Mouse (Mus musculus): ENCODE results near the gene Nos3.
"Not testable (repeated sequence)": the region's sequence is repeated elsewhere in the genome, so short reads cannot be mapped to it uniquely, and the experiment has no call there.

Nos3 gene

DNA sequence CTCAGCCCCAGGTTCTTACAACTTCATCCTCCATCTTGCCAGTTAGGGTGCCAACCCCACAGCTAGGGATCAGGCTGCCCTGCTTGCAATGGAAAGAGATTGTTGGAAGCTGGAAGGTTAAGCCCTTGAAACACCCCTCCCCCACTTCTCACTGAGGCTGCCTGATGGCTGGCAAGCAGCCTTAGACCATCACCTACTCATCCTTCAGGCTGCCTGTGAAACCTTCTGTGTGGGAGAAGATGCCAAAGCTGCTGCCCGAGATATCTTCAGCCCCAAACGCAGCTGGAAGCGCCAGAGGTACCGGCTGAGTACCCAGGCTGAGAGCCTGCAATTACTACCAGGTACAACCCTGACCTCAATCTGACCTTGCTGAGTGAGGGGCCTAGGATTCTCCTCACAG lies 14.9 kb downstream of the Nos3 start:
- DNase-seq, result no peak

DNA sequence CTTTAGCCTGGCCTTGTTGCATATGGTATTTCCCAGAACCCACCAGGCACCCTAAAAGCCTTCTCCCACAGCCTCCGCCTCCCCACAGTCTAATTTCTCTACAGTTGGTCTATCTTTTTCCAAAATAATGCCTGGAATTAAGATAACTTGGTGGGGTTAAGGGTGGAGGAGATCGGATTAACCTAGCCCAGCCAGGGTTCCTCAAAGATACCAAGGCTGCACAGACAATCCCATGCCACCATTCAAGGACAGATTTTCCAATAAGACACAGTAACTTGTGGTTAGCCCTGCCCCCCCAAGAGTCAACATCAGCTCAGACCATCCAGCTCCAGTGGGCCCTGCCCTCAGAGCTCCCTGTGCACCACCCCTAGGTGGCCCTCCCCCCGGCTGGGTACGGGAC lies 15.9 kb downstream of the Nos3 start:
- no peak for DNase-seq

DNA sequence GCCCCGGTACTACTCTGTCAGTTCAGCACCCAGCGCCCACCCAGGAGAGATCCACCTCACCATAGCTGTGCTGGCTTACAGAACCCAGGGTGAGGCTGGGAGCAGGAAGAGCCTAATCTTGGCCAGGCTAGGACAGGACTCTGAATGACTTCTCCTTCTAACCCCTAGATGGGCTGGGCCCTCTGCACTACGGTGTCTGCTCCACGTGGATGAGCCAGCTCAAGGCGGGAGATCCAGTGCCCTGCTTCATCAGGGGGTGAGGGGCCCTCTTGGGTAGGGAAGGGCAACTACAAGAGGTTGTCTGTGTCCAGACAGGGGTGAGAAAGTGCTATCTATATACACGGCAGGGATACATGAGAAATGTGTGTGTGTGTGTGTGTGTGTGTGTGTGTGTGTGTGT lies 16.9 kb downstream of the Nos3 start:
- DNase-seq, result no peak

DNA sequence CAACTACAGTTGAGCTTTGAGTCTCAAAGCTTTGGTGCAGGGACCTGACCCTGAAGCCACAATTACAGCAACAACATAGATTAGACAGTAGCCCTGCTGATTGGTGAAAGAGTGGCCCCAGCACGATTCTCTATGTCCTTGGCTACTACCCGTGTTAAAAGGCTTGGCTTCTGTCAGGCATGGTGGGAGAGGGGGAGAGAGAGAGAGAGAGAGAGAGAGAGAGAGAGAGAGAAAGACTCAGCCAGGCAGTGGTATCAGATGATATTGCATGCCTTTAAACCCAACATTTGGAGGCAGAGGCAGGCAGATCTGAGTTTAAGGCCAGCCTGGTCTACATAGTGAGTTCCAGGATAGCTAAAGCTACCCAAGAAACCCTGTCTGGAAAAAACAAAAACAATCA lies 17.4 kb downstream of the Nos3 start:
- DNase-seq, result no peak

DNA sequence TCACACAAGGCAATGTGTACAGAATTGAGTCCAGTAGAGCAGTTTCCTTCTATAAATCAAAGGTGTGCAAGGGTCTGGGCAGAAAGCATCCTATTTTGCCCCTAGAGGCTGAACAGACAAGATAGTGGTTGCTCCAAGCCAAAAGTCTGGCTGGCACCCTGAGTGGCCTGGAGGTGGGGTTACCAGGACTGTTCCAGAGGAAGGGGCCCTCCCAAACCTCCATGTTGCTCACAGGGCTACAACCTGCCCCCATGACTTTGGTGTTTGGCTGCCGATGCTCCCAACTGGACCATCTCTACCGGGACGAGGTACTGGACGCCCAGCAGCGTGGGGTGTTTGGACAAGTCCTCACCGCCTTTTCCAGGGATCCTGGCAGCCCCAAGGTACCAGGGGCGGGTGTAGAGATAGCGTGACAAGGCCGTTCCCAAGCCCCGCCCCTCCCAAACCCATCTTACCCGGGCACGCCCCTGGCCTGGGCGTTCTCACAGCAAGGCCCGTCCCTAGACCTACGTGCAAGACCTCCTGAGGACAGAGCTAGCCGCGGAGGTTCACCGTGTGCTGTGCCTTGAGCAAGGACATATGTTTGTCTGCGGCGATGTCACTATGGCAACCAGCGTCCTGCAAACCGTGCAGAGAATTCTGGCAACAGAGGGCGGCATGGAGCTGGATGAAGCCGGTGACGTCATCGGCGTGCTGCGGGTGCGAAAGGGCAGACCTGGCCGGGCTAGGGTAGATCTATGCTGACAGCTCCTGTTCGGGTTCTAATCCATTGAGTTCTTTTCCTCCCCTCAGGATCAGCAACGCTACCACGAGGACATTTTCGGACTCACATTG lies 18.6 kb downstream of the Nos3 start:
- DNase-seq, result peak; percentile 91

DNA sequence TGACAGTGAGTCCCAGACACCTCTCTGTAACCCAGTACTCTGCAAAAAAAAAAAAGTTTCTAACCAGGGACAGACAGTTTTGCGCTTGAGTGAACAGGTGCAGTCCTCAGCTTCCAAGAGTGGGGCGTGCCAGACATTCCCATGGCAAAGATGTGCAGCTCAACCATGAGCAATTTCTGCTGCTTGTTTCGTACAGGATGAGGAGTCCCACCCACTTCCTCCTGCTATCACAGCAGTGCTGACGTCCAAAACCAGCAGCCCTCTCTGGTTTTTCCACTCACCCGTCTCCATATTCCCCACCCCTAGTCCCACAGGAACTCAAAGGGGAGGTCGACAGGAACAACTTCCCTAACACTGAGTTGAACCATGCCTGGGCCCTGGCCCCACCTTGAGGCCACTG lies 19.8 kb downstream of the Nos3 start:
- no peak for DNase-seq

DNA sequence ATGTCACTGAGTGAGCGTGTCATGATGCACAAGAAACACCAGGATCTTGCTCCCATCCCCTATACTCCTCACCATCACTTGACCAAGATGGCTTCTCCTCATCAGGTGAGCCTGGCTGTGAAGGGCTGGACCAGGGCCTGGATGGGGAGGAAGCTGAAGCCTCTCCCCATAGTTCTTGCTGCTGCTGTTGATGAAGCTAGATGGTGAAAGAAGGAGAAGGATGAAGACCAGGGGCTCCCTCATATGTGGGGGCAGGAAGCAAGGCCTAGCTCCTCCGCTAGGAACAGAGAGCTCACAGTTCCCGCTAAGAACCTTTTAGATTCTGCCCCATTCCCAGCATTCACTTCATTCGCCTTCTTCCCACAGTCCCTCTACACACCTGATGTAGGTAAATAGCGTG lies 20.8 kb downstream of the Nos3 start:
- no peak for DNase-seq

DNA sequence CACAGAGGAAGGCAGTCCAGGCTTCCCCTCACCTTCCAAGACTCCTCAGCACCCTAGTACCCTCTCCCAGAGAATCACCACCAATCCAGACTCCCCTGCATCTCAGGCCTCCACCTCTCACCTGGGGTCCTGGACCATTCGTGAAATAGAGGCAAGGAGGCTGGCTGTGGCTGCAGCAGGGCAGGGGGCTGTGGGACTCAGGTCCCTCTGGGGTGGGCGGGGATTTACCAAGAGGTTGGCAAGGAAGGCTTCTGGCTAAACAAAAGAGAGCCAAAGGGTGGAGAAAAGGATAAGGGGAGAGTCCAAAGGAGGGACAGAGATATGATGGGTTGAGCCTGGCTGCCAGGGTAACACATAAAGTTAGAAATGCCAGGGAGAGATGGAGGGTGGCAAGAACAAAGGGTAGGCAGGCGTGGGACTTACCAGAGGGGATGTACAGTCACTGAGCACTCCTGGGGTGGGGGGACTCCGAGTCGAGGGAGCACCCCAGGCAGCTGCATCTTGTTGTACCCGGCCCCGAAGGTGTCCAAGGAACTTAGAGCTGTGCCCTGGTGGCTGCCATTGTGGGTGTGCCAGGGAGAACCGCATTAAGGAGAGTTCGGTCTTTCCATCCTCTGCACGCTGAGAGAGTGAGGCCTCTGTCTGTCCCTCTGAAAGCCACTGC lies 21.4 kb downstream of the Nos3 start:
- no peak for DNase-seq

DNA sequence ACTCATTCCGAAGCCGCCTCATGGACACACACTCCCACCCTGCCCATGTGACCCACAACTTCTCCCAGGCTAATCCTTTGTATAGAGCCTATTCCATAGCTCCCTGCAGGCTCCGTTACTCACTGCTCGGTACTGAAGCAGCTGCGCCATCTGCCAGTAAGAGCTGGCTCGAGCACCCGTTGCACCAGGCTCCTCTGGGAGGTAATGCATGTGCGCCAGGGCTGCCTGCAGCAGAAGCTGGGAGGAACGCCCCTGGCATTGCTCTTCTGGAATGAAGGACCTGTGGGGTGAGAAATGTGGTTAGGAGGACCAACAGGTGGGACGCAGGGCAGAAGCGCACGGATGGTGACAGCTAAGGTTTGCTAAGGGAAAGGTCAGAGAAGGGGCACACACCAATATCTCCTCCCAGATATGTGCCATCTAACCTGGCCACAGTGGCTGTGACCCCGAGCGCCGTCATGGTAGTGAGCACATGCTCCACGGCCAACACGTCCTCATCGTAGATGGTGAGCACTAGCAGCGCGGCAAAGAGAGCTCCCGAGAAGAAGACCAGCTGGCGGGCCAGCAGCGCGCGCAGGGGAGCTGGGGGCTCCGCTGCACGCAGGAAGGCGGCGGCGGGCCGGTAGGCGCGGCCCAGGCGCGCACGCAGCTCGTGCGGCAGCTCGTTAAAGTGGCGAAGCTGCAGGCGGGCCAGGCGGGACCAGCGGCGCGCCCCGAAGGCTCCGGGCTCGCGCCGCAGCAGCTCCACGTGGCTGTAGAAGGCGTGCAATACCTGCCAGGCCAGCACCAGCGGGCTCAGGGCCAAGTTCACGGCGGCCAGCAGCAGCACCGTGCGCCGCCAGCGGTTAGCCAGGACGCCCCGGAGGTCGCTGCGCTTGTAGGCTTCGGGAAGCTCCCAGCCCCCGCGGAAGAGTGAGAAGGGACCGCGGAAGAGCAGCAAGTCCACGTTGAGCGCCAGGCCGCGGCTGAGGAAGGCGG lies 22.9 kb downstream of the Nos3 start:
- peak; percentile 70 for DNase-seq

DNA sequence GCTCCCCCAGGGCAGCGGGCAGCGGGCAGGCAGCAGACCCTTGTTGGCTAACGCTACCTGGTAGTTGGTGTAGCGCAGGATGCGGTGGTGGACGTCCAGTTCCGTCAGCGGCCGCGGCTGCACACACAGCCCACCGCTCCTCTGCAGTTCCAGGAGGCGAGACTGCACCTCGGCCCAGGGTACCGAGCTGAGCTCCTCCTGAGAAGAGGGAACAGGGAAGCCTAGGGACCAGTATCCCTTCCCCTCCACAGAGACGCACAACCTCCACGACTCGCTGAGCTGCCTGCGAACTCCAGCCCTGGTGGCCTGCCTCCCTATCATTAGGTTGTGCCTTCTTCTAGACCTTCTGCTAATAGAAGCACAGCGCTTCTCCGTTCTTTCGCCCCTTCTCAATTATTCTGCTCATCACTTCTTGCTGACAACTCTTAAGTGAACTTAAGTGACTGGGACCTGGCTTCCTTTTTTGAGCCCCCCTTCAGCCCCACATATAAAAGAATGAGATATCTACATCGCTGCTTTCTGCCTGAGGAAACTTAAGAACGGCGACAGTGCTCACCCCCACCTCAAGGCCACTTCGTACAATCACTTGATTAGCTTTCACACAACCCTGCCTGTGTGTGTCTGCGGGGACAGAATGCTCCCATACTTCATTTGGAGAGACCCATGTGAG lies 23.8 kb downstream of the Nos3 start:
- no peak for DNase-seq

DNA sequence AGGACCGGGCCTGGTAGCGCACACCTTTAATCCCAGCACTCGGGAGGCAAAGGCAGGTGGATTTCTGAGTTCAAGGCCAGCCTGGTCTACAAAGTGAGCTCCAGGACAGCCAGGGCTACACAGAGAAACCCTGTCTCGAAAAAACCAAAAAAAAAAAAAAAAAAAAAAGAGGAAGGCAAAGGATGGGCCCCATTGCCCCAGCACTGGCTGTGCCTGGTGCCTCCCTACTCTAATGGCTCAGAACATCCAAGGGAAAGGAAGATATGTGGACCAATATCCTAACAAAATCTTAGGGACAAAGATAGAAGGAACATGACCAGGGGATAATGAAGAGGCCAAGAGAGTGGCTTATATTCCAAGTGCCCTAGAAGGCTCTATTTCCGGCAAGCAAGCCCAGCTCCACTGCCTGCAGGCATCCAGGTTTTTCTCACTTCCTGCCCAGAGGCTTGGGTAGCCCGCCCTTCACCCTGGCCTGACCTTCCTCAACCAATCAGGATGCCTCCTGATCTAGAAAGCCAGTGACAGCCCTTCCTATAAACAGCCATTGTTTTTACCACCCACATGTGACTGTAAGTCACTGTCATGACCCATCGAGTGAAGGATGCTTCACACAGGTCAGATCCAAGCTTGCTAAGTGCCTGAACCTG lies 24.5 kb downstream of the Nos3 start:
- no peak for DNase-seq

DNA sequence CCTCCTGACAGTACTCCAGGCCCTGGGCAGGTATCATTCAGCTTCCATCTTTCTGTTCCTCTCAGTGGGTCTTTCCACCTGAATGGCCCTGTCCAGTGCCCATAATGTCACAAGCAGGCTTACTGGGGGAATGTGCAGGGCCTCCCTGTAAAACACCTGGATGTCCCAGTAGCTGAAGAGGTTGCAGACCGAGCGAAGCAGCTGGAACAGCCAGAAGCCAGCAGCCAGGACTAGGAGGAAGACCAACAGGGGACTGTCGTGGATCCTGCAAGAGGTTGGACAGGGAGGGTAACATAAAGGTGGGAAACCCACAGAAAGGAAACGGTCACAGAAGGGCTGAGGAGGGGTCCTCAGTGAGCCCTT lies 25.0 kb downstream of the Nos3 start:
- DNase-seq, result no peak

DNA sequence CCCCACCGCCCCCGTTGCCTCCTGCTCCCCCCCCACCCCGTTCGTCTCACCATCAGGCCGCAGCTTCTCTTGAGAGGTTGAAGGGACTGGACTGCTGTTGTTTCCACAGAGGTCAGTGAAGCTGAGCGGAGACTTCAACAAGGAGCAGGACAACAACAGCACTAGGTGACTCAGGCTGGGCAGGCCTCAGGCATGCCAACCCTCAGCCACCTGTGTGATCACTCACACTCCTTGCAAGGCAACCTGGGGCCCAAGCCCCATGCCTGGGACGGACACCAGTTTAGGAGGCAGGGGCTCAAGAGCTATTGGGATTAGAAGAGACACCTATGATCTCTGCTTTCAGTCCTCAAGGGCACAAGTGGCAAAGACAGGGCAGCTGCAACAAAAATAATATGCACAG lies 27.3 kb downstream of the Nos3 start, which contains the start of gene Atg9b:
Gene Atg9b (minus strand): TSS at position 280 of the 400 bp plus-strand sequence.
- DNase-seq, result no peak

DNA sequence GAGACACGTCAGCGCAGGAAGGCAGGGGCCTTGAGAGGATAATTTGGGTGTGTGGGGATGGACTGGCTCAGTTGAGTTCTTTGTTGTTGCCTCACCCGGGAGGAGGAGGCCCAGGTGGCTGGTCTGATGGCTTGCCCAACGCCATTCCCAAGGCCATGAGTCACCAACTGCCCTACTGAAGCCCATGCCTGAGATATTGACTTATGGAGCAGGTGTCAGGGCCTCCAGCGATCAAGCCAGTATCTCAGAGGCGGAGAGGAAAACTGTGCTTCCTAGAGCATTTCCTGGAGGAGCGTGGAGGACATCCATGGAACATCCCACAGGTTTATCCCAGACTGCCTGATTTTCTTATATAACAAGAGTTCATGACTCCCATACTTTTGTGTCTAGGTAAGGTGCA lies 28.1 kb downstream of the Nos3 start:
- DNase-seq, result no peak

DNA sequence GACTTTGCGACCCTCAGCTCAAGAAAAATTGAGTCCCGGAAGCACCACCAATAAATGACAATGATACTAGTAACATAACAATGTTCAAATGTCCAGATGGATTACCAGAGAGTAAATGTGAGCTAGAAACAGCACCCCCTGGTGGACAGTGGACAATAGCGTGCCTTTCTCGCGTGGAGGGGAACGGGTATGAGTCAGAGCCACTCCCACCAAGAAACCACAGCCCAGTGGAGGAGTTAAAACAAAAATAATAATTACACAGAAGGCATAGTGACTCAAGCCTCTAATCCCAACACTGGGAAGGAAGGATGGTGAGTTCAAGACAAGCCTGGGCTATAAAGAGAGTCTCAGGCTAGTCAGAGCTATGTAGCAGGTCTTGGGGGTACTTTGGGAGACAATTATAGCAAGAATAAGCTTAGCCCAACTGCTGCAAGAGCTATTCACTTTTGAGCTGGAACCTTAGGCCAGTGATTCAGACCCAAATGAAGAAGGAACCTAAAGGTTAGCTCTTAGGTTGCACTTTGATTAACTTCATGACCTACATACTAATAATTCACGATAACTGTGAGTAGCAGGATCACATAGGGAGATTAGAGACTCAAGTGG lies 28.9 kb downstream of the Nos3 start, which contains the start of gene Abcb8:
Gene Abcb8 (plus strand): TSS at position 272 of the 606 bp plus-strand sequence.
- DNase-seq, result peak; percentile 85

DNA sequence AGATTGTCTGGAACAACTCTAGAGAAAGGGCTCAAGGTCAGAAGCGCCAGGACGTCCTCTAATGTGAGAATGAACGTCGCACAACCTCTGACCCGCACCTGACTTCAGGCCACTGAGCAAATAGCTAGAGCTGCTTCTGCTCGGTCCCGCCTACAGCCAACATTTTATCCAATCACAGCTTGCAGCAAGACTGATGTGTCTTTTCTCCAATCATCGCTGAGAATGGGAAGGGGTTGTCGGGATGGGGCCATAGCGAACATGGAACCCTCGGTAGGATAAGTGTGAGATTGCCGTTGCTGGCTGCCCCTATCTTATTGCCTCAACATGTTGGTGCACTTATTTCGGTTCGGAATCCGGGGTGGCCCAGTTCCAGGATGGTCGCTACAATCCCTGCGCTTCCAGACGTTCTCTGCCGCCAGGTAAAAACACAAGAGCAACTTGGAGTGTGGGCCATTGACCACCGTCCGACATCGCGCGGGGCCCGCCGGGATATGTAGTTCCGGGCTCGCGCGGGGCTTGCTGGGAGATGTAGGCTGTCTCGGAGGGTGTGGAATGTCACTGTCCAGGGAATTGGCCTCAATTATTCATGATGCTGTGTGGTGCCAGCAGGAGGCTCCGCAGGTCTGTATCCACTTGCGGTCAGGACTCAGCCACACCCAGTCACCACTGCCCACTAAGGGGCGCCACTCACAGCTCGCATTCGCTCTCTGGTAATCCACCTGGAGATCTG lies 29.7 kb downstream of the Nos3 start:
- DNase-seq, result peak; percentile 90

DNA sequence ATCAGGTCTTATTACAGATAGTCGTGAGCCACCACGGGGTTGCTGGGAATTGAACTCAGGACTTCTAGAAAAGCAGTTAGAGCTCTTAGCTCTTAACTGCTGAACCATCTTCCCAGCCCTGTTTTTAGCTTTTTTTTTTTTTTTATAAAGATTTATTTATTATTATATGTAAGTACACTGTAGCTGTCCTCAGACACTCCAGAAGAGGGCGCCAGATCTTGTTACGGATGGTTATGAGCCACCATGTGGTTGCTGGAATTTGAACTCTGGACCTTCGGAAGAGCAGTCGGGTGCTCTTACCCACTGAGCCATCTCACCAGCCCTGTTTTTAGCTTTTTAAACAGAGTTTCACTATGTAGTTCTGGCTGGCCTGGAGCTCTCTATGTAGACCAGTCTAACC lies 31.6 kb downstream of the Nos3 start:
- DNase-seq, result not testable (repeated sequence)

DNA sequence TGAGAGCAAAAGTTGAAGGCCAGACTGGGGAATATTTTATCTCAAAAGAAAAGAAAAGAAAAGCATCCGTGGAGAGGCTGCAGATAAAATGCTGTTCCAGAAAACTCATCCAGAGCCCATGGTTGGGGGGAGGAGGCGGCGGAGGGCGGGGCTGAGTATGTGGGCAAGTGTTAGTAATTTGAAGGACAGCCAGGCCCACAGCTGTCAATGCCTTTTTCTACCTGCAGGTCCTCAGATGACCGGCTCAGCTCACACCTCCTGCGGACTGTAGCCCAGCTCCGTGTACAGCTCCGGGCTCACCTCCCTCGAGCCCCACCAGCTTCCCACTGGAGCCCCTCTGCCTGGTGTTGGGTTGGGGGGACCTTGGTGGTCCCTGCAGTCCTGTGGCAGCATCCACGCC lies 35.1 kb downstream of the Nos3 start:
- DNase-seq, result no peak

DNA sequence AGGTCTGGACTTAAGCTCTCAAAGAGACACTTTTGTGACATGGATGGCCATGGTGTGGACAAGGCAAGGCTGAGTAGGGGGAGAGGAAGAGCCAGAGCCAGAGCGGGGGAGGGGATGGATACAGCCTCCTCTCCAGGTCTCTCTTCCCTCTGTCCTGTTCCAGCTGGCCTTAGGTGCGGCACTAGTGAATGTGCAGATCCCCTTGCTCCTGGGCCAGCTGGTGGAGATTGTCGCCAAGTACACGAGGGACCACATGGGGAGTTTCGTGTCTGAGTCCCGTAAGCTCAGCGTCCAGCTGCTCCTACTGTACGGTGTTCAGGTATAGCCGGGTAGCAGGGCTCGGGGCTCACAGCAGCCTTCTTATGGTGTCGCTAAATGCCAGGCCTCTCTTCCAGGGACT lies 35.8 kb downstream of the Nos3 start:
- DNase-seq, result no peak

DNA sequence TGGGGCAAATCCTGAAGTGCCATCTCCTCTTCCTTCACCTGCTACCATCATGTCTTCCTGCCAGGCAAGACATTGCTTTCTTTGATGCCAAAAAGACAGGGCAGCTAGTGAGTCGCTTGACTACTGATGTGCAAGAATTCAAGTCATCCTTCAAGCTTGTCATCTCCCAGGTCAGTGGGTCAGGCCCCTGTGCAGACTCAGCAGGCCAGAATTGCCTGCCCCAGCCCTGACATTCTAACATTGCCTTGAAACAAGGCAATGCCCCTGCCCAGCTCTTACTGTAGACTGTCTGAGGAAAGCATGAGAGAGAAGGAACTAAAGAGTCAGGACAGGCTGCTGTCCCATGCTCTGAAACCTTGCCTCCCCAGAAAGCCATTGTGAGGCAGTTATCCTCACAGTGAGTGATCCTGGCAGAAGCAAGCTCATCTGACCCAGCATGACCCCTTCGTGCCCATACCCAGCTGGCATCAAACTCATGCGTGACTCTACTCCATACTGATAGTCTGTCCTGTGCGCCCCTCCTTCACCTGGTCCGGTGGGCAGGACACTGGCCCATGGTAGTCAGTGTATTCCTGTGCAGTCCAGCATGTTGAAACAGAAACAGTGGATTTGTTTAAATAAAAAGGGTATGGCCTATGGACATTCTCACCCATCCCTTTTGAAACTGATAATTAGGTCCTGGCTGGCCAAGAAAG lies 36.4 kb downstream of the Nos3 start:
- DNase-seq, result no peak
